Mouse (Mus musculus) spleen, adult 2 months (tissue): Measurements from ENCODE around the gene Tff3.

Experiments used
- CTCF ChIP-seq: fragments of 200-500 bp; IDR thresholded peaks from 2 replicates; pipeline ENCODE4 v1.5.1; 2011; ENCODE audit warnings: mild to moderate bottlenecking, inconsistent platforms; ENCODE audit not compliant: insufficient read depth, insufficient read length, insufficient replicate concordance; ENCODE audit errors: extremely low read depth
- POLR2A ChIP-seq: fragments of 200-500 bp; IDR thresholded peaks from 2 replicates; pipeline ENCODE4 v1.6.1; 2011; ENCODE audit warnings: low read depth, low read length, inconsistent platforms

DNA sequence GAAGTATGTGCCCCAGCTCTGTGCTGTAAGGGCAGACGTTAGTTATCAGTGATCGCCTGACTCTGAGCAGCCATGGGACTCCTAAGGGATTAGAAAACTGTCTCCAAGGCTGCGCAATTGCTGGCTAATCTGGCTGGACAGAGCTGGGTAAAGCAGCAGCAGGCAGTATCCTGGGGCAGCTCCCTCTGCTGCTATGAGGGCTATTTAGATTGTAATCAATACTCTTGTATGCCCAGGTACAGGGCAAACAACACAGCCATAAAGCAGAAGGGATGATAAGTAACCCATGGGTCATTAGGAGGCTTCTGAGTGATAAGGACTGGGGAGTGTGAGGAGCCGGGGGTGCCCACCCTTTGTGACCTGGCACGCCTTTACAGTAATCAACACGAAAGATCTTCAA lies 5.5 kb upstream of the Tff3 start:
- TF ChIP-seq CTCF (no peak), POLR2A (no peak)
